Mouse (Mus musculus) hindlimb bud, embryonic 11.5 days (tissue): ENCODE data around the gene Tcte2.
"Not testable (repeated sequence)": the region's sequence is repeated elsewhere in the genome, so short reads cannot be mapped to it uniquely, and the experiment has no call there.

ENCODE experiments used
- DNase-seq: peaks from one replicate; pipeline ENCODE4 v3.0.0-alpha.2; 2012; ENCODE audit warnings: low read depth, low spot score; ENCODE audit errors: extremely low spot score

The Tcte2 gene

DNA sequence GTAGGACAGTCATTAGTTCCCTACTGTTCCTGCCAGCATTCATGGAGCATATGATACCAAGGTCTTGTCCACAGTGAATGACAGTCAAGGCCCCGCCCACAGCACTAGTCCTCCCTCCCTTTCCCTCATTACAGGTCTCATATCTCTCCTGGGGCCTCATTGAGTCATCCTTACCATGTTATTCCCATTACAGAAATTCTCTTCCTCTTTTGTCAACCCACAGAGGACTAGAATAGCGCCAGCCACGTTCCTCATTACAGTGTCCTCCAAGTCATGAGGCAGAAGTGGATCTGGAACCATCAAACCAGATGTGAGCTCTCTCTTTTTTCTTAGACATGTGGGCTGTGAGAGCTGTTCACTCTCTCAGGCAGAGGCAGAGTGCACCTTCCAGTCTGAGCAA is 76.0 kb downstream of the Tcte2 start:
- no peak for DNase-seq

DNA sequence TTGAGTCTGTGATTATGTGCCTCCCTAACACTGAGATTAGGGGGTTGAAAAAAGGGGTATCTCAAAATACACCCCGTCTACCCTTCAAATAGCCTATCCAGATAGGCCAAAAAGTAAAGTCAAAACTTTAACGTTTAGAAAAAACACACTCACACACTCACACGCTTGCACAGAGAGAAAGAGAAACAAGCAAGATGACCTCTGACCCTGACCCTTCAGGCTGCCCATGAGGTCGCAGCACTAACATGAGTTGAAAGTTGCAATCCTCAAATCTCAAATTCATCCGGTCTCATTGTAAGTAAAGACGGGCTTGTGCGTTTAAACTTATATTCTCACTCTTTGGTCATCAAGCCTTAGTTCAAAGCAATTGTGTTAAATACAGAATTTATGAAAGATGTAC is 77.4 kb downstream of the Tcte2 start:
- no peak for DNase-seq

DNA sequence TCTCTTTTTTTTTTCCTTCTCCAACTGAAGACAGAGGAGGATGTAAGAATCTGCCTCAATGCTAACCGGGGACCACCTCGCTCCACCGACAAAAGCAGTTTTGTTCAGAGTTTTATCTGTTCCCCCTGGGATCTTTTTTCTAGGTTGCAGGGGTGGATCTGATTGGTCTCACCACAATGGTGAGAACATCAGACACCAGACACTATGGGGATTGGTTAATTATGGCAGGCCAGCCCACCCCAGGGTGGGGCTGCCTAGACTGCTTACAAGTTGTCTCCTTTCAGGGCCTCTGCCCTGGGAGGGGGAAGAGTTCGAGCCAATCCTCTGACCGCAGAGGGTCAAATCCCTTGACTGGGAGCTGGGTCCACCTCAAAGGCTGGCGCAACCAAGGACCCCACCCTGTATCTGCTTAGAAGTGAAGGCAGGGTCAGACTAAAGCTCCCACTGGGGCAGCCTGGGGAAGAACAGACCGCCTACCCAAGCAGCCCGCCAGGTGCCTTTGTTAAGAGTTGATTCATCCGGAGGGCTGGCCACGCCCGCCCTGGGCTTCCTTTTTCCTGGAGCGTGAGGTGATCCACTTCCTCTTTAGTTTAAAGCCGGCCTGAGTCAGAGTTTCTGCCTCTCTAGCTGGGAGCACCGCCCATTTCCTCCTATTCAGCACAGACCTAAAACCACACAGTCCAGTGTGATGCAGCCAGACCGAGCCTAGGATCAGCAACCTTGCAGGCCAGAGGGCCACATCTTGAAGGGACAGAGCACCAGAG is 78.0 kb downstream of the Tcte2 start:
- no peak for DNase-seq

DNA sequence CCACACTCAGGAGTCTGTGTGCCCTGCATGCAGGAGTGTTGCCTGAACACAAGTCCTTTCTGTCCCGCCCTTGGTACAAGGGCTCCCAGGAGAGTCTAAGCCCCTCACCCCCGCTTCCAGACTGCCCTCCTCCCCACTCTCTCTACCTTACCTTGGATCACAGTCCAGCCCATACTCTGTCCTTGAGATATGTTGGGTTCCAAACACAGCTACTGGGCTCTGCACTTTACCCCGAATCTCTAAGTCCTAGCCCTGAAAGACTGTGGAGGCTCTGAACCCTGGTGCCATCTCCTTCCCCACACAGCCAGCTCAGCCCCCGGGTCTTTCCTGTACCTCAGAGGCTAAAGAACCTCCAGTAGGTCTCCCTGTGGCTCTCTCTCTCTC is 78.6 kb downstream of the Tcte2 start:
- DNase-seq = no peak

DNA sequence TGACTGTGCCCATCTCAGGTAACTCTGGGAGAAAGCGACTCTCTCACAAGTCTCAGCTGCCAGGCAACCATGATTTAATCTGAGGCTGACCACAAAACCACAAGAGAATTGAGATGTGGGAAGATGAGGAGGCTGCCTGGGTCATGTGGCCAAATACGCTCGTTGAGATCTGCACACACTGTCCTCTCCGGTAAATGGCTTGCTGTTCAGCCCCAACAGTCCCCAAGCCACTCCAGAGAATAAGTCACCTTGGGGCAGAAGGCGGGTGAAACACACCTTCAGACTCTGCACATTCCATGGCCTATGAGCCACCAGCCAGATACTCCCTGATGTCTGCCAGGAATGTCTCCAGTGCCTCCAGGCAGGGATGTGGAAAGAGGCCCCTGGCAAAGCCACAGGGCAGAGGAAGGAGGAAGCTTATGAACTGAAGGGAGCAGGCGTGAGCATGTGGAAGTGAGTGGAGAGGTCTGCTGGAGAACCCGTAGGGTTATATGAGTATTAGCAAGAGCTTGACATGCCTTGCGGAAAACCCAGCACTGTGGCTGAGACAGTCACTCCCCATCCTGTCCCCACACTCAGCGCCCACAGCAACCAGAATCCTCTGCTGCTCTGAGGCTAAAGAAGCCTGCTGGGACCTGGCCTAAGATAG is 79.1 kb downstream of the Tcte2 start:
- no peak for DNase-seq

DNA sequence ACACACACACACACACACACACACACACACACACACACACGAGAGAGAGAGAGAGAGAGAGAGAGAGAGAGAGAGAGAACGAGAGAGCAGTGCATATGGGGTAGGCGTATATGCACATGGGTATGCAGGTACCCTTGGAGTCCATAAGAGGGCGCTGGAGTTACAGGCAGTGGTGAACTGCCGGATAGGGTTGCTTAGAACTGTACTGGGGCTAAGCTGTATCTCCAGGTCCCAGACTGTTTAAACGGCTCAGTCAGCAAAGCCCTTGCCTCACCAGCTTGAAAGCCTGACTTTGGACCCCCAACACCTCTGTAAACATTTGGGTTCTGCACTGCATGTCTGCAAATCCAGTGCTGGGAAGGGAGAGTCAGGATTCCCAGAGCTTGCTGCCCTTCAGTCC is 79.9 kb downstream of the Tcte2 start:
- no peak for DNase-seq

DNA sequence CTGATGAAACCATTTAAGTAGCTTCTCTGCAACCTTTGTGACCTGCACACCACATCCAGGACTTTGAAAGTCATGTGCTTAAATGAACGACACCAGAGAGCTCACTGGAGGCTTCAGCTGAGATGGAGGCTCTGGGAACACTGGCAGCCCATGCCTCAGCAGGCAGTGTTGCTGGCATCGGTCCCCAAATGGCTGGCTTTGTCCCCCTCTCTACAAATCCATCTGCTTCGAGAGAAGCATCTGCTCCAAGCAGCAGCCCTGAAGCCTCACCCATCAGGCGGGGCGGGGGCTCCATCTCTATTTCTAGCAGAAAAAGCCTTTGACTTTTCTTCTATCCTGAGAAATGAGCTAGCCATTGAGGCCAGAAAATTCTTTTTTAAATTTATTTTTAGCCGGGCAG is 80.5 kb downstream of the Tcte2 start:
- no peak for DNase-seq

DNA sequence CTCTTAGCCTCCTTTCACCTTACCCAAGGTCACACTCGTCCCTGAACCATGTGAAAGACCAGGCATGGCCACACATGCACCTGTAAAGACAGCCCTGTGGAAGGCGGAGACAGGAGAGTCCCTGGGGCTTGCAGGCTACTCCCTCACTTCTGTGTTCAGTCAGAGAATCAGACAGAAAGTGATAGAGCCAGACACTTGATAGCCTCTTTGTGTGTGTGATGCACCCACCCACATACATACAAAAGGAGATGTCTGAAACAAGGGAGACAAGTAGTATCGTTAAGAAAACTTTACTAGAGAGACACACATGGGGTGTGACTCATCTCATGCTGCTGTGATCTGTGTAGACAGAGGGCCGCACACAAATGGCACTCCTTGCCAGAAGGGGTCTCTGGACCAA is 81.3 kb downstream of the Tcte2 start:
- no peak for DNase-seq

DNA sequence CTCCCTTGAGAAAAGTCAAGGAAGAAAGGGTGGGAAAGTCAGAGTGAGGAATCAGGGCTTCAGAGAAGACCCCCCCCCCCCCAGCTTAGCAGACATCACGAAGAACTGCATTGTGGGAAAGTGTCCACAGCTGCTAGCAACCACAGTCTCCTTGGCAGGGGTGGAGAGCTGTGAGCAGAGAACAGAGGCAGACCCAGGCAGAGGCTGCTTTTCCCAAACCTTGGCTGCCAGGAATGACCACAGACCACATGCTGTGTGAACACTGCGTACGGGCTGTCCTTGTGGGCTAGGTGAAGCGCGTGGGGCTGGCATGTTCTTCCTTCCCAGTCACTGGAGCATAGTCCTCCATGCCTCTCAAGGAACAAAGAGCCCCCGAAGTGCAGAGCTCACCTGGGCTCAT is 81.9 kb downstream of the Tcte2 start:
- no peak for DNase-seq

DNA sequence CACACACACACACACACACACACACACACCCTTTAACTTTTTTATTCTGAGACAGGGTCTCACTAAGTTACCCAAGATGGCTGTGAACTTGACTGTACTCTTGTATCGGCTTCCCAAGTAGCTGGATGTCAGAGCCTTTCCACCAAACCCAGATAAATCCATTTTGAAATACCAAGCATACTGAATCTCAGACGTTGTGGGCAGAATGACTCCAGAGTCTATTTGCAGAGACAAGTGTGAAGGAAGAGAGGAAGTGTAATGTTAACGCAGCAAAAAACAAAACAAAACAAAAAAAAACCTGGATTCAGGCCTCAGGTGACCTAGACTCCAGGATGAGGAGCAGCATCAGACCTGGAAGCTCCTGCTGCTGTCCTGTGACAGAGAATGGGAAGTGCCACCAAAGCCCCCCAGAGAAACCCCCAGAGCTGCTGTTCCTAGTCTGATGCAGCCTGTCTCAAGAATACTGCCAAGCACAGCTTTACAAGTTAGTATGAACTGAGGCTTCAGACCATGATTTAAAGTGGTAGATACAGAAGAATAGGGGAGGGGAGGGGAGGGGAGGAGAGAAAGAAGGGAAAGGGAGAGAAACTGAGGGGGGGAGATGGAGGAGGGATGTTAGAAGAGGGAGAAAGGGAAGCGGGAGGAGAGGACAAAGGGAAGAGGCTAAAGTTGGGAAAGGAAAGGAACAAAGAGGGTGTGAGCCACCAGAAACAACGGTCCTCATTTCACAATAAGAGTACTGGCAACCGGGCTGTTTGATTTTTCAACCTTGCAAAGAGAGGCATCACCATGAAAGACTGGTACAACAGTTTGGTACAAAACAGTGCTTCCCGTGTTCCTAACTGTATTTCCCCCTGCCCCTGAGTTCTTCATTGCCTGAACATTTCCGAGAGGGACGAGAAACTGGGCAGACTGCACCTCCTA is 84.1 kb downstream of the Tcte2 start:
- no peak for DNase-seq

DNA sequence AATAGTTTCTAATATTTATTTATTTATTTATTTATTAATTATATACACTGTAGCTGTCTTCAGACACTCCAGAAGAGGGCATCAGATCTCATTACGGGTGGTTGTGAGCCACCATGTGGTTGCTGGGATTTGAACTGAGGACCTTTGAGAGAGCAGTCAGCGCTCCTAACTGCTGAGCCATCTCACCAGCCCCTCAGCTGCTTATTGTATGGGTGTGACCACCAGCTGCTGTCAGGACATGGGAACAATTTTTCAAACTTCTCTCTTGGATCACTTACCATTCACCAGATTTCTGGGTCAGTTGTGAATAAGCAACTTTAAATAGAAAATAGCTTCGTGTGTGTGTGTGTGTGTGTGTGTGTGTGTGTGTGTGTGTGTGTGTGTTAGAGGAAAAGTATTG is 85.5 kb downstream of the Tcte2 start:
- not testable (repeated sequence) for DNase-seq

DNA sequence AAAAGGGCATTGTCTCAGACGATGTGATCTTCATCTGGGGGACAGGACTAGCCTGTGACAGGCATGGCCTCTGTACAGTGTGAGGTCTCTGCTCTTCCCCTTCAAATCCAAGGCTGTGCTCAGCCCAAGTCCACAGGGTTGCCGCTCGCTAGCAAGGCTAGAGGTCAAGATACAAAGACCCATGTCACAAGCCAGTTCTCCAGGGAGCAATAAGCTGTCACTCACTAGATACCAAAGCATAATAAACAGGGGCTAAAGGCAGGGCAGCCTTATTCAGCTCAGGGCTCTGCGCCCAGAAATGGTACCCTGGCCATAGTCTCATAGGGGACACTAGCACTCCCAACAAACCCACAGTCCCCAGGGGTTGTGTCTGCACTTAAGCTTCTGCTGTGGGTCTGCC is 86.0 kb downstream of the Tcte2 start:
- no peak for DNase-seq

DNA sequence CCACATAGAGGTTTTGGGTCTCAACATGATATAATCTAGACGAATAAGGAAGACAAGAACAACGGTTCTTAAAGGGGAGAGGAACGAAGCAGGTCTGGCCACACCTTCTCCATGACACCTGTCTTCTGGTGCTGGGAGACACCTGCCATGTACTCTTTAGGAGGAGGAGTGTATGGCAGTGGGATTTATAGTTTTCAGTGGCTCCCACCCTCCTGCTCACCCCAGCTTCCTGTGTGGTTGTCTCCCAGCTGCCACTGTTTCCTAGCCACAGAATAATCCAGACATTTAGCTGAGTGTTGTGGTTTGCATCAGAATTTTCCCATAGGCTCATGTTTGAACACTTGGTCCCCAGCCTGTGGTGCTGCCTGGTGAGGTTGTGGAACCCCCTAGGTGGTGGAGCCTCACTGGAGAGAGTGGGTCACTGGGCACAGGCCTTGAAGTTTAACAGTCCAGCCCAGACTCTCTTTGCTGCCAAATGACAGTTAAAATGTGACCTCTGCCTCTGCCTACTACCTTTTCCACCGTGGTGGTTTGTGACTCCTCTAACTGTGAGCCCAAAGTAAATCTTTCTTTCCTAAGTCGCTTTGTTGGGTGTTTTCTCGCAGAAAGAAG is 86.8 kb downstream of the Tcte2 start:
- DNase-seq = no peak

DNA sequence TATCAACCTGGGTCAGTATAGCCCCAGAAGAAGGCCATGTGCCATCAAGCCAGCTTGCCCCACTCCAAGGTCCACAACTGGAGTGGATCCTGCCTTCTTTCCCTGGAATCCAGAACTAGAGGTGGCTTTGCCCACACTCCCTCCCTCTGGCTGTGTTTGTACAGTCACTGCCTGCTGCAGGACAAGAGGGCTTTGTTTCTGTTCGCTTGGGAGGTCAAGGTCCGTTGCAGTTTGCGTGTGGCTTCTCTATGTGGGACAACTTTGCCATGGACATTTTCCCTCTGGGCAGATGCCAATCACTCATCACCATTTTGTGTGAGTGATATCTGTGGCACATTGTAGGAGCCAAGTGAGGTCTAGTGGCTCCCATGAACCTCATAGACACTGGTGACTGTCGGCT is 89.9 kb downstream of the Tcte2 start:
- DNase-seq = no peak

DNA sequence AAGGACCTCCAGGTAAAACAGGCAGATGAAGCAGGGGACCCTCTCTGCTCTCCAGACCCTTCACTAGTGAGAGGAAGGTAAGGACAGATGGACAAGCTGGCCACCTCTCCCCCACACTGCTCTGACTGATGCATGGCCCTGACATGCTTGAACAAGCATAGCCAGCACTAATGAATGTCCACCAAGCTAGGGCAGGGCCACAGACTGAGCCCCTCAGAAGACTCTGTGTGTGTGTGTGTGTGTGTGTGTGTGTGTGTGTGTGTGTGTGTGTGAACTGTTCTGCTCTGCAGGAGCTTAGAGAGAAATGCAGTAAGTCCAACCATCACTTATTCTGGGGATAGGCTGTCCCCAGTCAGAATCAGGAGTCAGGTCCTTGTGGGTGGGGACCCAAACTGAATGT is 91.4 kb downstream of the Tcte2 start:
- no peak for DNase-seq

DNA sequence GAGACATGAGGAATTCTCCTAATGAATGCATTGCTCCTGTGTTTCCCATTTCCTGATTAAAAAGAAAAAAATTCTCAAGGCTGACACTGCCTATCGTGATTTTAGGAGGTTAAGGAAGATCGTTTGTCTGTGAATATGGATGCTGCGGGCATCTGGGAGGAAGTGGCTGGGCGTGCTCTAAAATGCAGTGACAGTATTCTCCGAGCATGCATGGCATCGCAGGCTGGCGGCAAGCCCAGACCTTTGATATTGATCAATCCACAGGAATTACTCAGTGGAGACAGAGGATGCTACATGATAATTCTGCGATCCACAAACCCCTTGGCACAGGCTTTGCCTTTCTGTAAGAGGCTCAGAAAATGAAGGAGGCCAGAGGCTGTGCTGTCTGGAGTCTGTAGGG is 92.4 kb downstream of the Tcte2 start:
- DNase-seq = no peak

DNA sequence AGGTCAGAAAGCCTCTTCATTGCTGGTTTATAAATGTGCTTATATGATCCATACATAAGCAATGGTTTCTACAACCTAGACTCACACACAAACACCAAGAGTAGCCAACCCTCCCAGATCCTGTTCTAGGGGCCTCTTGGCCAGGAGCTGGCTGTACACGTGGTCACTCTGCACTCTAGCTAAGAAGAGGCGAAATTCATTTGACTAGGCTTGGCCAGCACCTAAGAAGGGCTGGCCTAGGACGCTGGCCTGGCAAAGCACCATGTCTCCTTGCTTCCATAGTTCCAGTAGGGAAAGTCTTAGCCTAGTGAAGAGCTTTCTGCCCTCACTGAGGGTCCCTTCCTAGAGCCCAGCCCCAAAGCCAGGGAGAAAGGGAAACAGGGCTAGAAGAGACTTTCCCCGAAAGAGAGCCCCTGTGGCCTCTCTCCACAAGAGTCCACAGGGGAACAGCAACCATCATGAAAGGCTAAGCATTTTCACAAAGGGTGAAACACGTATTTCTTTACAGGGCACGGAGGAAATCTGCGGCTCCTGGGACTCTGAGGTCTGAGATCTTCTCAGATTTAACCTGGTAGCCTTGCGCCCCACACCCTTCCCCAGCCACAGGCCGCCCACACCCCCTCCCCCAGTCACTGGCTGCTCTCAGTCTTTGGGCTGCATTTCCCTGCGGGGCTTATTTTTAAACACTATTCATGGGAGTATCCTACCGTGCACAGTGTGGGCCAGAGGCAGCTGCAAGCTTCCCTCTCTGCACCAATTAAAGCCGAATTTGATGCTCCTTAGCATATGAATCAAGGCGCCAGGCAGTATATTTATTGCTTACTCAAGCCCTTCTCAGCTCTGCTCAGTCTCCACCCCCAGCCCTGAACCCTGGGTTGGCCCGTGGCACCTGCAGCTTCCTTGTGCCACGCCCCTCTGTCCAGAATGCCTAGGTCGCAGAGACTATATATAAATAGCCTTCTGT is 93.3 kb downstream of the Tcte2 start:
- no peak for DNase-seq

DNA sequence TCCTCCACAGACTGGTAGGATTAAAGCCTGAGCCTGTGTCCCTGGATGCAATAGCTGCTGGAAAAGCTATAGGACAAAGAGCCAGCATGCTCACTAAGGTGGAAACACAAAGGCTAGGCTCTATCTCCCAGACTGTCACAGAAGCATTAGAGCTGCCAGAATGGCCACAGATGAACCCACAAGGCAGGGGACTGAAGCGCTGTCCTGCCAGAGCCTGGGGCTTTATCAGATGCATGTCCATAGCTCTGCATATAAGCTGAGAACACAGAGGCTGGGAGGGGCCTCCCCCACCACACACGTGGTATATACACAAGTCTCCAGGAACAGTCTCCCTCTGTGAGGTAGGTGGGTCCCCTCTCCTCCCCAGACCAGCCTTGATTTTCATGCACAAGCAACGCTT is 94.6 kb downstream of the Tcte2 start:
- DNase-seq = no peak

DNA sequence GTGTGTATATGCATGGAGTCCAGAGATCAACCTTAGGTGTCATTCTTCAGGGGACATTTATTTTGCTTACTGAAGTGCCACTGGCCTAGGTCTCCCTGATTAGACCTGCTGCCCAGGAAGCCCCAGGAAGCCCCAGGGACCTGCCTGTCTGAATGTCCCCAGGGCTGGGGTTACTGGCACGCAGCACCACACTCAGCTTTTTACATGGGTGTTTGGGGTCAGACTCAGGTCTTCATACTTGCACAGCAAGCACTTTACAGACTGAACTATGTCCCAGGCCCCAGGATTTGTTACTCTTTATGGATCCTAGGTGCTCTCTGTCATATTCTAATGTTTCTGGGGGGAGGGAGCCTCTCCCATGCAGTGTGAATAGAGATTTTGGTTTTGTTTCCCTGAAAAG is 95.9 kb downstream of the Tcte2 start:
- DNase-seq = no peak
